Mouse (Mus musculus): ENCODE measurements around the gene Zfhx2. TPM values are rescaled to one million over a fixed set of nuclear protein-coding genes. Genes with fewer than 3 reads are reported as not detected.

The Zfhx2 gene
- total RNA-seq, 1 experiment, result 9.4 TPM

- no peaks in the 10 kb centered on the region for H3K9me3 ChIP-seq (ENCODE audit: control insufficient read depth, insufficient read depth, low read depth, low read length)
- DNase-seq (ENCODE audit: low read depth, low spot score), result peak; percentile 87
- no peak for TF ChIP-seq MAFK (IDR thresholded peaks at IDR 0.05; ENCODE audit: insufficient read depth, low read depth, low read length)
- TF ChIP-seq ZNF384 (IDR thresholded peaks at IDR 0.05; ENCODE audit: low read depth, low read length), result no peak
- TF ChIP-seq CHD2 (IDR thresholded peaks at IDR 0.05; ENCODE audit: low read depth, low read length), result no peak
- no peak for TF ChIP-seq ZC3H11A (IDR thresholded peaks at IDR 0.05; ENCODE audit: borderline replicate concordance, low read depth, low read length)
- no peak for TF ChIP-seq HCFC1 (IDR thresholded peaks at IDR 0.05; ENCODE audit: borderline replicate concordance, insufficient read depth, low read length)
- in situ Hi-C loops (cut with MboI; ENCODE audit: low sequenced_read_pairs in 2 of 2, unreplicated experiment in 2 of 2), result loop anchor here in 1 of 2 experiments (10.0 kb wide), 1 partner anchor 191 kb away; the partner anchor contains the start of gene Pabpn1
- H3K4me1 ChIP-seq (ENCODE audit: control insufficient read depth in 2 of 2, insufficient read depth in 2 of 2, low read length in 2 of 2, poor library complexity in 1 of 2), result peaks cover 13 to 35% of the 10 kb centered on the region in 2 experiments
- H3K27ac ChIP-seq (ENCODE audit: insufficient read depth, low read depth, low read length, poor library complexity, severe bottlenecking), result peak overlapping the region; percentile 98
- peaks cover 2% of the 10 kb centered on the region; the same call in 1 of the 2 replicates for H3K36me3 ChIP-seq (ENCODE audit: control insufficient read depth, insufficient read depth, low read length, poor library complexity, severe bottlenecking)
- peak overlapping the region; percentile 54; the same call in 1 of the 2 replicates for H3K9ac ChIP-seq (ENCODE audit: insufficient read depth, low read depth, low read length, poor library complexity, severe bottlenecking)
- H3K4me3 ChIP-seq (ENCODE audit: insufficient read depth in 1 of 2, low read depth in 1 of 2, low read length in 2 of 2, poor library complexity in 1 of 2, severe bottlenecking in 1 of 2), result peak overlapping the region; percentile 11 to 13; a peak in 2 of 4 replicates
Measured at GRCm38 (mm10) chr14:55086009-55086514, 6.1 kb downstream of the Zfhx2 start.

- Histone ChIP-seq H3K36me3 (ENCODE audit: control insufficient read depth, insufficient read depth, low read length, poor library complexity, severe bottlenecking) (peaks cover 2% of the 10 kb centered on the region; the same call in 1 of the 2 replicates), H3K4me1 (ENCODE audit: control insufficient read depth in 2 of 2, insufficient read depth in 2 of 2, low read length in 2 of 2, poor library complexity in 1 of 2) (peaks cover 13 to 32% of the 10 kb centered on the region in 2 experiments), H3K4me3 (ENCODE audit: insufficient read depth in 1 of 2, low read depth in 1 of 2, low read length in 2 of 2, poor library complexity in 1 of 2, severe bottlenecking in 1 of 2) (peak overlapping the region; percentile 19 to 40; a peak in 2 of 4 replicates), H3K9ac (ENCODE audit: insufficient read depth, low read depth, low read length, poor library complexity, severe bottlenecking) (peak overlapping the region; percentile 70), H3K27ac (ENCODE audit: insufficient read depth, low read depth, low read length, poor library complexity, severe bottlenecking) (peak overlapping the region; percentile 98), H3K9me3 (ENCODE audit: control insufficient read depth, insufficient read depth, low read depth, low read length) (no peaks in the 10 kb centered on the region)
- peak; percentile 72 for DNase-seq (ENCODE audit: low read depth, low spot score)
- in situ Hi-C loops (cut with MboI; ENCODE audit: low sequenced_read_pairs in 2 of 2, unreplicated experiment in 2 of 2), result loop anchor here in 1 of 2 experiments (10.0 kb wide), 1 partner anchor 191 kb away; the partner anchor contains the start of gene Pabpn1
- no peak for TF ChIP-seq HCFC1 (IDR thresholded peaks at IDR 0.05; ENCODE audit: borderline replicate concordance, insufficient read depth, low read length)
- no peak for TF ChIP-seq MAFK (IDR thresholded peaks at IDR 0.05; ENCODE audit: insufficient read depth, low read depth, low read length)
- no peak for TF ChIP-seq ZC3H11A (IDR thresholded peaks at IDR 0.05; ENCODE audit: borderline replicate concordance, low read depth, low read length)
- TF ChIP-seq CHD2 (IDR thresholded peaks at IDR 0.05; ENCODE audit: low read depth, low read length), result no peak
- TF ChIP-seq ZNF384 (IDR thresholded peaks at IDR 0.05; ENCODE audit: low read depth, low read length), result no peak
Measured at GRCm38 (mm10) chr14:55085324-55086008, 6.7 kb downstream of the Zfhx2 start.

GRCm38 (mm10) chr14:55083481-55083880, 8.6 kb downstream of the Zfhx2 start:
- no peaks in the 10 kb centered on the region for H3K9me3 ChIP-seq (ENCODE audit: control insufficient read depth, insufficient read depth, low read depth, low read length)
- peak overlapping the region; percentile 27; the same call in 1 of the 2 replicates for H3K27ac ChIP-seq (ENCODE audit: insufficient read depth, low read depth, low read length, poor library complexity, severe bottlenecking)
- TF ChIP-seq ZC3H11A (IDR thresholded peaks at IDR 0.05; ENCODE audit: borderline replicate concordance, low read depth, low read length) (no peak), ZNF384 (IDR thresholded peaks at IDR 0.05; ENCODE audit: low read depth, low read length) (no peak), HCFC1 (IDR thresholded peaks at IDR 0.05; ENCODE audit: borderline replicate concordance, insufficient read depth, low read length) (no peak), MAFK (IDR thresholded peaks at IDR 0.05; ENCODE audit: insufficient read depth, low read depth, low read length) (no peak), CHD2 (IDR thresholded peaks at IDR 0.05; ENCODE audit: low read depth, low read length) (no peak)
- H3K4me1 ChIP-seq (ENCODE audit: control insufficient read depth in 2 of 2, insufficient read depth in 2 of 2, low read length in 2 of 2, poor library complexity in 1 of 2), result peaks cover 15 to 36% of the 10 kb centered on the region in 2 experiments
- in situ Hi-C loops (cut with MboI; ENCODE audit: low sequenced_read_pairs in 2 of 2, unreplicated experiment in 2 of 2), result loop anchor here in 1 of 2 experiments (10.0 kb wide), 1 partner anchor 189 kb away; the partner anchor contains the start of gene Pabpn1
- no peak overlapping the region; the same call in 1 of the 2 replicates for H3K9ac ChIP-seq (ENCODE audit: insufficient read depth, low read depth, low read length, poor library complexity, severe bottlenecking)
- DNase-seq (ENCODE audit: low read depth, low spot score), result no peak
- peaks cover 2% of the 10 kb centered on the region; the same call in 1 of the 2 replicates for H3K36me3 ChIP-seq (ENCODE audit: control insufficient read depth, insufficient read depth, low read length, poor library complexity, severe bottlenecking)
- no peak overlapping the region for H3K4me3 ChIP-seq (ENCODE audit: insufficient read depth in 1 of 2, low read depth in 1 of 2, low read length in 2 of 2, poor library complexity in 1 of 2, severe bottlenecking in 1 of 2)

GRCm38 (mm10) chr14:55081105-55081504, 11.0 kb downstream of the Zfhx2 start:
- Histone ChIP-seq H3K36me3 (ENCODE audit: control insufficient read depth, insufficient read depth, low read length, poor library complexity, severe bottlenecking) (peaks cover 2% of the 10 kb centered on the region; the same call in 1 of the 2 replicates), H3K4me1 (ENCODE audit: control insufficient read depth in 2 of 2, insufficient read depth in 2 of 2, low read length in 2 of 2, poor library complexity in 1 of 2) (peaks cover 19% of the 10 kb centered on the region in 2 experiments), H3K9me3 (ENCODE audit: control insufficient read depth, insufficient read depth, low read depth, low read length) (no peaks in the 10 kb centered on the region), H3K9ac (ENCODE audit: insufficient read depth, low read depth, low read length, poor library complexity, severe bottlenecking) (no peak overlapping the region; the same call in 1 of the 2 replicates), H3K4me3 (ENCODE audit: insufficient read depth in 1 of 2, low read depth in 1 of 2, low read length in 2 of 2, poor library complexity in 1 of 2, severe bottlenecking in 1 of 2) (peak overlapping the region; percentile 11 to 12; a peak in 1 of 4 replicates), H3K27ac (ENCODE audit: insufficient read depth, low read depth, low read length, poor library complexity, severe bottlenecking) (no peak overlapping the region; the same call in 1 of the 2 replicates)
- in situ Hi-C loops (cut with MboI; ENCODE audit: low sequenced_read_pairs in 2 of 2, unreplicated experiment in 2 of 2), result loop anchor here in 1 of 2 experiments (10.0 kb wide), 1 partner anchor 186 kb away; the partner anchor contains the start of gene Pabpn1
- no peak for DNase-seq (ENCODE audit: low read depth, low spot score)
- TF ChIP-seq MAFK (IDR thresholded peaks at IDR 0.05; ENCODE audit: insufficient read depth, low read depth, low read length) (no peak), ZC3H11A (IDR thresholded peaks at IDR 0.05; ENCODE audit: borderline replicate concordance, low read depth, low read length) (no peak)

Data from ES-E14 (cell line).